Mouse (Mus musculus): ENCODE results near the gene Greb1. TPM values are rescaled to one million over a fixed set of nuclear protein-coding genes. Genes with fewer than 3 reads are reported as not detected.

Gene Greb1
- total RNA-seq, 1 experiment, result 3.2 TPM

GRCm38 (mm10) chr12:16779165-16779564, 21.5 kb downstream of the Greb1 start:
- H3K9ac ChIP-seq (ENCODE audit: insufficient read depth, low read depth, low read length, poor library complexity, severe bottlenecking), result no peak overlapping the region
- H3K27ac ChIP-seq (ENCODE audit: insufficient read depth, low read depth, low read length, poor library complexity, severe bottlenecking), result no peak overlapping the region
- TF ChIP-seq ZNF384 (IDR thresholded peaks at IDR 0.05; ENCODE audit: low read depth, low read length) (no peak), ZC3H11A (IDR thresholded peaks at IDR 0.05; ENCODE audit: borderline replicate concordance, low read depth, low read length) (no peak), CHD2 (IDR thresholded peaks at IDR 0.05; ENCODE audit: low read depth, low read length) (no peak), HCFC1 (IDR thresholded peaks at IDR 0.05; ENCODE audit: borderline replicate concordance, insufficient read depth, low read length) (no peak), MAFK (IDR thresholded peaks at IDR 0.05; ENCODE audit: insufficient read depth, low read depth, low read length) (no peak)
- in situ Hi-C loops (cut with MboI; ENCODE audit: low sequenced_read_pairs in 2 of 2, unreplicated experiment in 2 of 2), result no loop called here
- DNase-seq (ENCODE audit: low read depth, low spot score), result no peak
- no peaks in the 10 kb centered on the region for H3K36me3 ChIP-seq (ENCODE audit: control insufficient read depth, insufficient read depth, low read length, poor library complexity, severe bottlenecking)
- H3K4me3 ChIP-seq (ENCODE audit: insufficient read depth in 1 of 2, low read depth in 1 of 2, low read length in 2 of 2, poor library complexity in 1 of 2, severe bottlenecking in 1 of 2), result no peak overlapping the region
- H3K4me1 ChIP-seq (ENCODE audit: control insufficient read depth in 2 of 2, insufficient read depth in 2 of 2, low read length in 2 of 2, poor library complexity in 1 of 2), result 0 out of 4 replicates have a peak, but pooled peaks cover 0 to 3% of the 10 kb centered on the region in 2 experiments
- H3K9me3 ChIP-seq (ENCODE audit: control insufficient read depth, insufficient read depth, low read depth, low read length), result no peaks in the 10 kb centered on the region

- in situ Hi-C loops (cut with MboI; ENCODE audit: low sequenced_read_pairs in 2 of 2, unreplicated experiment in 2 of 2), result no loop called here
- Histone ChIP-seq H3K4me3 (ENCODE audit: insufficient read depth in 1 of 2, low read depth in 1 of 2, low read length in 2 of 2, poor library complexity in 1 of 2, severe bottlenecking in 1 of 2) (no peak overlapping the region), H3K4me1 (ENCODE audit: control insufficient read depth in 2 of 2, insufficient read depth in 2 of 2, low read length in 2 of 2, poor library complexity in 1 of 2) (0 out of 4 replicates have a peak, but pooled peaks cover 0 to 3% of the 10 kb centered on the region in 2 experiments), H3K27ac (ENCODE audit: insufficient read depth, low read depth, low read length, poor library complexity, severe bottlenecking) (no peak overlapping the region), H3K9ac (ENCODE audit: insufficient read depth, low read depth, low read length, poor library complexity, severe bottlenecking) (no peak overlapping the region), H3K9me3 (ENCODE audit: control insufficient read depth, insufficient read depth, low read depth, low read length) (no peaks in the 10 kb centered on the region), H3K36me3 (ENCODE audit: control insufficient read depth, insufficient read depth, low read length, poor library complexity, severe bottlenecking) (no peaks in the 10 kb centered on the region)
- no peak for DNase-seq (ENCODE audit: low read depth, low spot score)
- TF ChIP-seq MAFK (IDR thresholded peaks at IDR 0.05; ENCODE audit: insufficient read depth, low read depth, low read length), result no peak
- TF ChIP-seq ZNF384 (IDR thresholded peaks at IDR 0.05; ENCODE audit: low read depth, low read length), result no peak
- no peak for TF ChIP-seq HCFC1 (IDR thresholded peaks at IDR 0.05; ENCODE audit: borderline replicate concordance, insufficient read depth, low read length)
- TF ChIP-seq CHD2 (IDR thresholded peaks at IDR 0.05; ENCODE audit: low read depth, low read length), result no peak
- TF ChIP-seq ZC3H11A (IDR thresholded peaks at IDR 0.05; ENCODE audit: borderline replicate concordance, low read depth, low read length), result no peak
These were observed 22.2 kb downstream of the Greb1 start for GRCm38 (mm10) chr12:16778523-16778922.

- H3K9me3 ChIP-seq (ENCODE audit: control insufficient read depth, insufficient read depth, low read depth, low read length), result no peaks in the 10 kb centered on the region
- no peaks in the 10 kb centered on the region for H3K36me3 ChIP-seq (ENCODE audit: control insufficient read depth, insufficient read depth, low read length, poor library complexity, severe bottlenecking)
- no peak overlapping the region for H3K4me3 ChIP-seq (ENCODE audit: insufficient read depth in 1 of 2, low read depth in 1 of 2, low read length in 2 of 2, poor library complexity in 1 of 2, severe bottlenecking in 1 of 2)
- in situ Hi-C loops (cut with MboI; ENCODE audit: low sequenced_read_pairs in 2 of 2, unreplicated experiment in 2 of 2), result no loop called here
- no peak for DNase-seq (ENCODE audit: low read depth, low spot score)
- TF ChIP-seq CHD2 (IDR thresholded peaks at IDR 0.05; ENCODE audit: low read depth, low read length) (no peak), HCFC1 (IDR thresholded peaks at IDR 0.05; ENCODE audit: borderline replicate concordance, insufficient read depth, low read length) (no peak), ZNF384 (IDR thresholded peaks at IDR 0.05; ENCODE audit: low read depth, low read length) (no peak), MAFK (IDR thresholded peaks at IDR 0.05; ENCODE audit: insufficient read depth, low read depth, low read length) (no peak), ZC3H11A (IDR thresholded peaks at IDR 0.05; ENCODE audit: borderline replicate concordance, low read depth, low read length) (no peak)
- H3K4me1 ChIP-seq (ENCODE audit: control insufficient read depth in 2 of 2, insufficient read depth in 2 of 2, low read length in 2 of 2, poor library complexity in 1 of 2), result peaks cover 3 to 7% of the 10 kb centered on the region in 2 experiments; a peak in 3 of 4 replicates
- no peak overlapping the region for H3K27ac ChIP-seq (ENCODE audit: insufficient read depth, low read depth, low read length, poor library complexity, severe bottlenecking)
- no peak overlapping the region for H3K9ac ChIP-seq (ENCODE audit: insufficient read depth, low read depth, low read length, poor library complexity, severe bottlenecking)
These were observed 25.3 kb downstream of the Greb1 start for GRCm38 (mm10) chr12:16775351-16775750.

DNA sequence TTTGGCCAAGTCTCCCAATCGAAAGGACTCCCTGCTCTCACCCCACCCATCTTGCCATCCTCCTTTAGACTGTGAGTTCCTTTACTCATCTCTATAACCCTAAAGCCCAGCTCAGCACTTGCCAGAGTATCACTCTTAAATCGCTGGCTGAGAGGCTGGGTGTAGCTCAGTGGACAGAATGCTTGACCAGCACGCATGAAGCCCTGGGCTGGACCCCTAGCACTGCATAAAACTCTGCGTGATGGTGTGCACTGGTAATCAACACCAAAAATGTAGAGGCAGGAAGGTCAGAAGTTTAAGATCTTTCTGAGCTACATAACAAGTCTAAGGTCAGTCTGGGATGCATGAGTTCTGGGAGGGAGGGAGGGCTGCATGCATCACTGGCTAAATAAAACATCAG, 26.1 kb downstream of the Greb1 start:
- Histone ChIP-seq H3K36me3 (ENCODE audit: control insufficient read depth, insufficient read depth, low read length, poor library complexity, severe bottlenecking) (no peaks in the 10 kb centered on the region), H3K27ac (ENCODE audit: insufficient read depth, low read depth, low read length, poor library complexity, severe bottlenecking) (no peak overlapping the region)

More for the DNA sequence above, 26.1 kb downstream of the Greb1 start:
- no peak overlapping the region for H3K9ac ChIP-seq (ENCODE audit: insufficient read depth, low read depth, low read length, poor library complexity, severe bottlenecking)
- H3K4me3 ChIP-seq (ENCODE audit: insufficient read depth in 1 of 2, low read depth in 1 of 2, low read length in 2 of 2, poor library complexity in 1 of 2, severe bottlenecking in 1 of 2), result no peak overlapping the region
- in situ Hi-C loops (cut with MboI; ENCODE audit: low sequenced_read_pairs in 2 of 2, unreplicated experiment in 2 of 2), result no loop called here
- no peaks in the 10 kb centered on the region for H3K9me3 ChIP-seq (ENCODE audit: control insufficient read depth, insufficient read depth, low read depth, low read length)
- TF ChIP-seq ZNF384 (IDR thresholded peaks at IDR 0.05; ENCODE audit: low read depth, low read length) (no peak), ZC3H11A (IDR thresholded peaks at IDR 0.05; ENCODE audit: borderline replicate concordance, low read depth, low read length) (no peak)
- peaks cover 3 to 7% of the 10 kb centered on the region in 2 experiments; a peak in 3 of 4 replicates for H3K4me1 ChIP-seq (ENCODE audit: control insufficient read depth in 2 of 2, insufficient read depth in 2 of 2, low read length in 2 of 2, poor library complexity in 1 of 2)
- DNase-seq (ENCODE audit: low read depth, low spot score), result no peak
